Mouse (Mus musculus): ENCODE measurements at regions not wholly inside any gene's neighbourhood (a gene's known extent, or its start where the extent isn't known, plus 50 kb on each side); places are given as distances from the start of the nearest gene placed in this dataset.

- DNase-seq (ENCODE audit: low spot score): no peak
These were observed 53.8 kb upstream of the Sept5 start for GRCm38 (mm10) chr16:18683556-18683955.

GRCm38 (mm10) chr16:18686044-18686761, 56.4 kb upstream of the Sept5 start:
- DNase-seq (ENCODE audit: low spot score): no peak

DNA sequence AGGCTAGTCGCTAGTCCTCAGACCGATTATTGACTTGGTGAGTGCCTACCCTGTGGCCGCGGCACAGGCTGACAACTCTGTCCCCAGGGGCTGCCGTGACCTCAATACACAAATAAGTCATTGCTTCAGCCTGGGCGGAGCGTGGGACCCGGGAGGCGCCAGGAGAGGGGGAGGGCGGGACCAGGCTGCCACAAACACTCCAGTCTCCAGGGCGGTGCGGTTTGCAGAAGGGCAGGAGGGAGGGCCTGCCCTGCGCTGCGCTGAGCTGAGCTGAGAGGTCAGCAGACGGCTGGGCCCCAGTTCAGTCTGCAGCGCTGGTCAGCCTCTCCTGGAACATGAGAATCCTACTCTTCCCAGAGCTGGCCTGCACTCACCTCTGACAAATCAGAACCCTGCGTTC, 57.2 kb upstream of the Sept5 start:
- peak; percentile 90 for DNase-seq (ENCODE audit: low spot score)

- peak; percentile 82 for DNase-seq (ENCODE audit: low spot score)
These were observed 57.6 kb upstream of the Sept5 start for GRCm38 (mm10) chr16:18687367-18687766.

DNA sequence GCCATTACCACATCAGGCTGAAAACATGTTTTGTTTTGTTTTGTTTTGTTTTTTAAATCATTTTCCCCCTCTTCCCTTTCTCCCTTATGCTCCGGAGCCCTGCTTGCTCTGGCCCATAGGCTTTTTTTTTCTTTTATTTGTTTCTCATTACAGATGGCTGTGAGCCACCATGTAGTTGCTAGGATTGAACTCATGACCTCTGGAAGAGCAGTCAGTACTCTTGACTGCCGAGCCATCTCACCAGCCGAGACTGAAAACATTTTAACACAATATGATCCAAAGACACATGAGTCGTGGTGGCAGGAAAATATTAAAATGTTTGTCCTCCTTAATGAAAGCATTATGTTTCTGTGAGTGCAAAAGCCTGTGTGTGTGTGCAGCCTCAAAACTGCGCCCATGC, 65.8 kb upstream of the Sept5 start:
- no peak for DNase-seq (ENCODE audit: low spot score)

GRCm38 (mm10) chr16:18696074-18696819, 66.5 kb upstream of the Sept5 start:
- peak; percentile 87 for DNase-seq (ENCODE audit: low spot score)

- DNase-seq (ENCODE audit: low spot score): no peak
These were observed 67.0 kb upstream of the Sept5 start for GRCm38 (mm10) chr16:18696820-18697168.

DNA sequence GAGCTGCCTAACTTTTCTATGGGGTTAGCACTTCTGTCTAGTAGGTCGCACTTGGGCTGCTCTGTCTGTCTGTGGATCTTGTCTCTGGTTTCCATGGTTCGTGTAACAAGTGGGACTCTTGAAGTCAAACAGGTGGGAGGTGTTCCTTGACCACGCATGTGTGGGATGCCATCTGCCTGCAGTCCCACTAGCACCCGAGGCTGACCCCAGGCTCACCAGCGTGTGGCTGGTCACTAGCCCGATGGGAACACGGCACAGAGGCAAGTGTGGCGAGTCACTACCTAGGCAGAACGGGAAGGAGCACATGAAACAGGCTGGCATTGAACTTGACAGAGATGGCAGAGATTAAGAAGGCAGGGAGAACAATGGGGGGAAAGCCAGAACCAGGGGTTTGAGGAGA, 72.5 kb upstream of the Cldn5 start:
- no peak for DNase-seq (ENCODE audit: low spot score)

GRCm38 (mm10) chr16:18705028-18705648, 71.5 kb upstream of the Cldn5 start:
- DNase-seq (ENCODE audit: low spot score): peak; percentile 21

DNA sequence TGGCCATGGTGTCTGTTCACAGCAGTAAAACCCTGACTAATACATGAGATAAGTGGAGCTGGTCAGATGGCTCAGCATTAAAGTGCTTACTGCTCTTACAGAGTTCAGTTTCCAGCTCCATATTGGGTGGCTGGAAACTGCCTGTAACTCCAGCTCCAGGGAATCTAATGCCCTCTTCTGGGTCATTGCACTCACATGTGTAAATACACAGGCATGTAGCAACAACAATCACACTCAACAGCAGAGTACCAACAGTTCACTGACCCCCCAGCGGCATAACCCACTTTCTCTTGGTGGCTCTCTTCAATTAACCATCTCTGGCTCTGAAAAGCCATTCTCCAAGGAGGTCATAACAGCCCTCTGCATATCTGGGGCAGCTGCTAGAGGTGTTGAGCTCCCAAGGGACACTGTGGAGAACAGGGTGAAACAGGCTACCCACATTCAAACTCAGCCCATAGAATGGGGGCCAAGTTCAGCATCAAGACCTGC, 65.0 kb upstream of the Cldn5 start:
- DNase-seq (ENCODE audit: low spot score): no peak

- no peak for DNase-seq (ENCODE audit: low spot score)
These were observed 63.6 kb upstream of the Cldn5 start for GRCm38 (mm10) chr16:18713017-18713416.

- no peak for DNase-seq (ENCODE audit: low spot score)
These were observed 61.3 kb upstream of the Cldn5 start for GRCm38 (mm10) chr16:18715381-18715780.

- peak; percentile 29 for DNase-seq (ENCODE audit: low spot score)
These were observed 58.6 kb upstream of the Cldn5 start for GRCm38 (mm10) chr16:18718040-18718439.

- no peak for DNase-seq (ENCODE audit: low spot score)
These were observed 56.0 kb upstream of the Cldn5 start for GRCm38 (mm10) chr16:18720433-18721233.

GRCm38 (mm10) chr16:18723186-18723843, 53.3 kb upstream of the Cldn5 start:
- no peak for DNase-seq (ENCODE audit: low spot score)

- DNase-seq (ENCODE audit: low spot score): no peak
These were observed 52.8 kb upstream of the Cldn5 start for GRCm38 (mm10) chr16:18723874-18724273.

DNA sequence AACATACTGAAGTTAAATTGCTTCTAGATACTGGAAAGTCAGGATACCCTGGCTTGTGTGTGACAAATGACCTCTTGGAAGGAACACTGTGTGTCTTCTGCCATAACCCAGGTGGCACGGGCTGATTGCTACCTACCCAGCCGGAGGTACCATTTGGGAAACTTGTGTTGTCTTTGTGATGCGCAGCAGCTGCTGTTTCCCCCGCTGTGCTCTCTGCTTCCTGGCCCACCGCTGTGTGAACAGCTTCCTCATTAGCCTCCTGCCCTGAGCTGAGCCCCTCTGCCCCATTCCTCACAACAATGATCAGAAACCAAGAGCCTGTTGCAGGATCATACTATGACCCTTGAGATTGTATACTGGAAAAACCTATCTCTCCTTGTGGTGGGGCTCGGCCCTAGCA, 51.9 kb upstream of the Cldn5 start:
- DNase-seq (ENCODE audit: low spot score): no peak

Data from urinary bladder, postnatal 14 days (tissue).